Mouse (Mus musculus) T-helper 17 cell (primary cell): ENCODE results near the gene Lrp1.

Experiments
- in situ Hi-C, 2 experiments: fragments of 300-600 bp; cut with MboI, MseI; formaldehyde crosslinking; loops; 1 replicate in 1 of 2; 2 replicates in 1 of 2; pipeline ENCODE4 v1.15.1; 2025; ENCODE audit warnings: high pct_unique_total_duplicates in 2 of 2

Gene Lrp1

GRCm38 (mm10) chr10:127620406-127621190, at the start of gene Lrp1:
TSS of gene Lrp1 (minus strand) at chr10:127621148.
- in situ Hi-C loops = no loop called here

- in situ Hi-C loops = loop anchor here (10.0 to 25.0 kb wide), 3 partner anchors 605 to 892 kb away; partner anchors contain the start of genes Cdk4 (in 1 of the 2), March9 (in 1 of the 2), Myl6 (in 1 of the 2) and Myl6b (in 1 of the 2)
These were observed 49.2 kb upstream of the Lrp1 start for GRCm38 (mm10) chr10:127670185-127670584.

- in situ Hi-C loops = loop anchor here (25.0 kb wide), 2 partner anchors 818 to 893 kb away; partner anchors contain the start of genes Myl6 (in 1 of the 2), Myl6b (in 1 of the 2) and Pa2g4 (in 1 of the 2)
These were observed 48.2 kb upstream of the Lrp1 start for GRCm38 (mm10) chr10:127669170-127669569.

GRCm38 (mm10) chr10:127668093-127669050, 47.4 kb upstream of the Lrp1 start, which contains the start of gene Nab2:
TSS of gene Nab2 (minus strand) at chr10:127668568.
- in situ Hi-C loops = loop anchor here (25.0 kb wide), 2 partner anchors 819 to 894 kb away; partner anchors contain the start of genes Myl6 (in 1 of the 2), Myl6b (in 1 of the 2) and Pa2g4 (in 1 of the 2)

GRCm38 (mm10) chr10:127667269-127668092, 46.5 kb upstream of the Lrp1 start:
- in situ Hi-C loops = loop anchor here (25.0 kb wide), 2 partner anchors 820 to 895 kb away; partner anchors contain the start of genes Myl6 (in 1 of the 2), Myl6b (in 1 of the 2) and Pa2g4 (in 1 of the 2)

- in situ Hi-C loops = loop anchor here (25.0 kb wide), 2 partner anchors 821 to 896 kb away; partner anchors contain the start of genes Myl6 (in 1 of the 2), Myl6b (in 1 of the 2) and Pa2g4 (in 1 of the 2)
These were observed 45.7 kb upstream of the Lrp1 start, which contains the start of gene Nemp1 for GRCm38 (mm10) chr10:127666501-127667268. TSS of gene Nemp1 (plus strand) at chr10:127666901.

- in situ Hi-C loops = loop anchor here (25.0 kb wide), 2 partner anchors 822 to 897 kb away; partner anchors contain the start of genes Myl6 (in 1 of the 2), Myl6b (in 1 of the 2) and Pa2g4 (in 1 of the 2)
These were observed 44.6 kb upstream of the Lrp1 start for GRCm38 (mm10) chr10:127665366-127666181.

GRCm38 (mm10) chr10:127664891-127665290, 43.9 kb upstream of the Lrp1 start:
- in situ Hi-C loops = loop anchor here (25.0 kb wide), 2 partner anchors 822 to 897 kb away; partner anchors contain the start of genes Myl6 (in 1 of the 2), Myl6b (in 1 of the 2) and Pa2g4 (in 1 of the 2)

GRCm38 (mm10) chr10:127664166-127664565, 43.2 kb upstream of the Lrp1 start:
- in situ Hi-C loops = loop anchor here (25.0 kb wide), 2 partner anchors 823 to 898 kb away; partner anchors contain the start of genes Myl6 (in 1 of the 2), Myl6b (in 1 of the 2) and Pa2g4 (in 1 of the 2)

GRCm38 (mm10) chr10:127663590-127663989, 42.6 kb upstream of the Lrp1 start:
- in situ Hi-C loops = loop anchor here (25.0 kb wide), 2 partner anchors 824 to 899 kb away; partner anchors contain the start of genes Myl6 (in 1 of the 2), Myl6b (in 1 of the 2) and Pa2g4 (in 1 of the 2)

GRCm38 (mm10) chr10:127662666-127663253, 41.8 kb upstream of the Lrp1 start:
- in situ Hi-C loops = loop anchor here (25.0 kb wide), 2 partner anchors 825 to 900 kb away; partner anchors contain the start of genes Myl6 (in 1 of the 2), Myl6b (in 1 of the 2) and Pa2g4 (in 1 of the 2)

GRCm38 (mm10) chr10:127661915-127662663, 41.1 kb upstream of the Lrp1 start:
- in situ Hi-C loops = loop anchor here (25.0 kb wide), 2 partner anchors 825 to 900 kb away; partner anchors contain the start of genes Myl6 (in 1 of the 2), Myl6b (in 1 of the 2) and Pa2g4 (in 1 of the 2)

- in situ Hi-C loops = loop anchor here (25.0 kb wide), 2 partner anchors 826 to 901 kb away; partner anchors contain the start of genes Myl6 (in 1 of the 2), Myl6b (in 1 of the 2) and Pa2g4 (in 1 of the 2)
These were observed 40.5 kb upstream of the Lrp1 start for GRCm38 (mm10) chr10:127661291-127661914.

- in situ Hi-C loops = loop anchor here (25.0 kb wide), 2 partner anchors 828 to 903 kb away; partner anchors contain the start of genes Myl6 (in 1 of the 2), Myl6b (in 1 of the 2) and Pa2g4 (in 1 of the 2)
These were observed 38.6 kb upstream of the Lrp1 start for GRCm38 (mm10) chr10:127659551-127659950.

- in situ Hi-C loops = loop anchor here (25.0 kb wide), 2 partner anchors 829 to 904 kb away; partner anchors contain the start of genes Myl6 (in 1 of the 2), Myl6b (in 1 of the 2) and Pa2g4 (in 1 of the 2)
These were observed 37.1 kb upstream of the Lrp1 start for GRCm38 (mm10) chr10:127658076-127658475.
